Mouse (Mus musculus): ENCODE data around the gene Hepacam2.

DNA sequence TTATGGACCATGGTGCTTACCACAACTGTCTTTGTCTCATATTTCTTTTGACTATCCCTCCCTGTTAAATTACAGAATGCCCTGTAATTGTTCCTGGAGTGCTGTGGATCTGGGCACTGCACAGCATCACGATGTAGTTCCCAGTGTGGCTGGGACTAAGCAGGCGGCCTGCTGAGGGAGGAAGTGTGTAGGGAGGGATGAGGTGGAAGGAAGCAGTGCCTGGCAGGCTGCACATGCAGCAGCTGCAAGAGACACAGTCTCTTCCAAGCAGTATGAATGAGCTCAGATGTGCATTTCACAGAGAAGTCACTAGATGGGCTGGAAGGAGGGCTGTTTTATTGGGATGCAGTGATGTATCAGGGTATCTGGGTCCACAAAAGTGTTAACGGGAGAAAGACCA is 14.5 kb upstream of the Hepacam2 start:
- TF ChIP-seq CTCF (IDR thresholded peaks at IDR 0.05; ENCODE audit: low read depth) (no peak), EP300 (optimal IDR thresholded peaks at IDR 0.05) (no peak)
